Mouse (Mus musculus) G1E (cell line): ENCODE data around the gene Gm7075.

ENCODE experiments used
- CTCF ChIP-seq: IDR thresholded peaks from 2 replicates; pipeline ENCODE4 v1.5.1; 2012; ENCODE audit warnings: low read depth, low read length, inconsistent platforms, mixed read lengths
- GATA1 ChIP-seq: IDR thresholded peaks from 2 replicates; pipeline ENCODE4 v1.6.1; 2012; ENCODE audit warnings: borderline replicate concordance, low read length, inconsistent platforms, mixed read lengths

GRCm38 (mm10) chr10:63432099-63432498, 10.5 kb upstream of the Gm7075 start:
- TF ChIP-seq GATA1 (no peak), CTCF (no peak)
